Mouse (Mus musculus) ES-CJ7 (cell line): Measurements from ENCODE around the gene Ubc.
A peak's percentile ranks its signal among the peaks of the same experiment; 100 is the strongest.

Experiments
- DNase-seq: peaks from one replicate; pipeline ENCODE4 v3.0.0; 2011; ENCODE audit warnings: low read depth, low spot score

Gene Ubc

GRCm38 (mm10) chr5:125351939-125352338 lies 38.1 kb downstream of the Ubc start:
- no peak for DNase-seq

- DNase-seq = no peak
Observed at GRCm38 (mm10) chr5:125351057-125351456, 38.9 kb downstream of the Ubc start.

GRCm38 (mm10) chr5:125349391-125349790 lies 40.6 kb downstream of the Ubc start:
- no peak for DNase-seq

- DNase-seq = peak; percentile 68
Observed at GRCm38 (mm10) chr5:125348487-125348886, 41.5 kb downstream of the Ubc start.

GRCm38 (mm10) chr5:125348067-125348466 lies 41.9 kb downstream of the Ubc start:
- no peak for DNase-seq

- no peak for DNase-seq
Observed at GRCm38 (mm10) chr5:125344296-125344695, 45.7 kb downstream of the Ubc start.

- no peak for DNase-seq
Observed at GRCm38 (mm10) chr5:125341459-125342090, 48.4 kb downstream of the Ubc start.

- DNase-seq = peak; percentile 78
Observed at GRCm38 (mm10) chr5:125340547-125341262, 49.3 kb downstream of the Ubc start, which contains the start of gene Scarb1. TSS of gene Scarb1 (minus strand) at chr5:125341094.

GRCm38 (mm10) chr5:125339851-125340531 lies 50.0 kb downstream of the Ubc start:
- DNase-seq = peak; percentile 54

- peak; percentile 71 for DNase-seq
Observed at GRCm38 (mm10) chr5:125339108-125339751, 50.8 kb downstream of the Ubc start.

GRCm38 (mm10) chr5:125337526-125337925 lies 52.5 kb downstream of the Ubc start:
- no peak for DNase-seq

GRCm38 (mm10) chr5:125337012-125337411 lies 53.0 kb downstream of the Ubc start:
- no peak for DNase-seq
